Mouse (Mus musculus): ENCODE results near the gene 1110059E24Rik. TPM values are rescaled to one million over a fixed set of nuclear protein-coding genes. Genes with fewer than 3 reads are reported as not detected.
"Not testable (repeated sequence)": the region's sequence is repeated elsewhere in the genome, so short reads cannot be mapped to it uniquely, and the experiment has no call there.

Gene 1110059E24Rik
- polyA plus RNA-seq, 1 experiment = 12.0 TPM

DNA sequence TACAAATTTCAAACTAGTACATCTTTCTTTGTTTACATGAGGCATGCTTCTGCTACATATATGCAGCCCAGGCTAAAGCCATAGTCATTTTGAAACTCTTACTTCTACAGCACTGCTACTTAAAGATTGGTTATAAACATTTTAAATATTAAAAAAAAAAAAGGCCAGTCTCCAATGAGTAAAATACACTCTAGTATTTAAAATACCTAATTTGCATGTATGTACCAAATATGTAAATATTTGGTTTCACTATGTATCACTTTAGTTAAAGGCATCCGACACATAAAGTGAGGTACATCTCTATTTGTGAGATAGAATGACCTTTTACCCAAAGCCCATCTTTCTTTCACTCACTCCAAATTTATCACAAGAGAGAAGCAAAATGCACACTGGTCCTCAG lies 23.7 kb downstream of the 1110059E24Rik start:
- TF ChIP-seq SRF (IDR thresholded peaks at IDR 0.05; ENCODE audit: control insufficient read depth, insufficient read length, low read depth) = no peak
- TF ChIP-seq REST (IDR thresholded peaks at IDR 0.05; ENCODE audit: insufficient read depth, insufficient read length) = no peak
- no peak for TF ChIP-seq POLR2A (IDR thresholded peaks at IDR 0.05; ENCODE audit: insufficient read length, low read depth)
- no peaks in the 10 kb centered on the region for H3K27me3 ChIP-seq (ENCODE audit: control insufficient read depth, insufficient read depth, insufficient read length)
- no peak overlapping the region for H3K4me2 ChIP-seq (ENCODE audit: low read depth)
- H3K79me2 ChIP-seq (ENCODE audit: control insufficient read depth, insufficient read depth) = peaks cover 11% of the 10 kb centered on the region
- no peak overlapping the region for H3ac ChIP-seq (ENCODE audit: control insufficient read depth, insufficient read length)
- H3K36me3 ChIP-seq (ENCODE audit: control insufficient read depth, insufficient read depth) = no peaks in the 10 kb centered on the region
- H3K4me3 ChIP-seq = no peak overlapping the region

DNA sequence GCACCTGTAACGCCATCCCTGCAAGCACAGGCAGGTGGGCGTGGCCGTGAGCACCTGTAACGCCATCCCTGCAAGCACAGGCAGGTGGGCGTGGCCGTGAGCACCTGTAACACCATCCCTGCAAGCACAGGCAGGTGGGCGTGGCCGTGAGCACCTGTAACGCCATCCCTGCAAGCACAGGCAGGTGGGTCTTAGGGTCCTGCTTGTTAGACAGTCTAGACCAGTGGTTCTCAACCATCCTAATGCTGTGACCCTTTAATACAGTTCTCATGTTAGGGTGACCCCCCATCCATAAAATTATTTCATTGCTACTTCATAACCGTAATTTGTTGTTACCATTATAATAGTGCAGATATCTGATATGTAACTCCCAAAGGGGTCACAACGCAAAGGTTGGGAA lies 24.3 kb downstream of the 1110059E24Rik start:
- H3K4me3 ChIP-seq; H3K4me2 ChIP-seq (ENCODE audit: low read depth); H3K36me3 ChIP-seq (ENCODE audit: control insufficient read depth, insufficient read depth); H3K27me3 ChIP-seq (ENCODE audit: control insufficient read depth, insufficient read depth, insufficient read length); H3ac ChIP-seq (ENCODE audit: control insufficient read depth, insufficient read length): not testable (repeated sequence)
- H3K79me2 ChIP-seq (ENCODE audit: control insufficient read depth, insufficient read depth) = peaks cover 11% of the 10 kb centered on the region

GRCm38 (mm10) chr19:21626271-21626988 lies 26.3 kb downstream of the 1110059E24Rik start:
- no peak overlapping the region for H3K4me3 ChIP-seq
- TF ChIP-seq MAX (IDR thresholded peaks at IDR 0.05; ENCODE audit: low read depth) (no peak), MYOG (IDR thresholded peaks at IDR 0.05; ENCODE audit: control insufficient read depth in 1 of 3, insufficient read depth in 1 of 3, insufficient read length in 2 of 3, low read depth in 2 of 3) (no peak), REST (IDR thresholded peaks at IDR 0.05; ENCODE audit: insufficient read depth, insufficient read length) (no peak), TCF12 (IDR thresholded peaks at IDR 0.05; ENCODE audit: insufficient read depth, poor library complexity, severe bottlenecking) (no peak), E2F4 (IDR thresholded peaks at IDR 0.05; ENCODE audit: insufficient read depth) (no peak), USF1 (IDR thresholded peaks at IDR 0.05; ENCODE audit: low read depth) (no peak), MYOD1 (IDR thresholded peaks at IDR 0.05; ENCODE audit: control insufficient read depth in 1 of 3, insufficient read length in 2 of 3, low read depth in 2 of 3) (no peak), TCF3 (IDR thresholded peaks at IDR 0.05; ENCODE audit: insufficient read length, low read depth) (no peak), POLR2AphosphoS2 (IDR thresholded peaks at IDR 0.05; ENCODE audit: insufficient read length, low read depth) (no peak), CEBPB (IDR thresholded peaks at IDR 0.05; ENCODE audit: insufficient read depth, poor library complexity, severe bottlenecking) (no peak), SRF (IDR thresholded peaks at IDR 0.05; ENCODE audit: control insufficient read depth, insufficient read length, low read depth) (no peak), POLR2A (IDR thresholded peaks at IDR 0.05; ENCODE audit: insufficient read length, low read depth) (no peak)
- peaks cover 9% of the 10 kb centered on the region for H3K79me2 ChIP-seq (ENCODE audit: control insufficient read depth, insufficient read depth)
- H3ac ChIP-seq (ENCODE audit: control insufficient read depth, insufficient read length) = no peak overlapping the region
- no peak overlapping the region for H3K4me2 ChIP-seq (ENCODE audit: low read depth)
- H3K27me3 ChIP-seq (ENCODE audit: control insufficient read depth, insufficient read depth, insufficient read length) = no peaks in the 10 kb centered on the region
- no peaks in the 10 kb centered on the region for H3K36me3 ChIP-seq (ENCODE audit: control insufficient read depth, insufficient read depth)

GRCm38 (mm10) chr19:21624148-21624535 lies 28.6 kb downstream of the 1110059E24Rik start:
- Histone ChIP-seq H3K4me3 (no peak overlapping the region), H3K27me3 (ENCODE audit: control insufficient read depth, insufficient read depth, insufficient read length) (no peaks in the 10 kb centered on the region), H3K4me2 (ENCODE audit: low read depth) (no peak overlapping the region), H3K79me2 (ENCODE audit: control insufficient read depth, insufficient read depth) (peaks cover 4% of the 10 kb centered on the region), H3ac (ENCODE audit: control insufficient read depth, insufficient read length) (no peak overlapping the region), H3K36me3 (ENCODE audit: control insufficient read depth, insufficient read depth) (no peaks in the 10 kb centered on the region)
- no peak for TF ChIP-seq MYOD1 (IDR thresholded peaks at IDR 0.05; ENCODE audit: control insufficient read depth in 1 of 3, insufficient read length in 2 of 3, low read depth in 2 of 3)
- TF ChIP-seq CEBPB (IDR thresholded peaks at IDR 0.05; ENCODE audit: insufficient read depth, poor library complexity, severe bottlenecking) = no peak
- no peak for TF ChIP-seq POLR2A (IDR thresholded peaks at IDR 0.05; ENCODE audit: insufficient read length, low read depth)
- TF ChIP-seq E2F4 (IDR thresholded peaks at IDR 0.05; ENCODE audit: insufficient read depth) = no peak
- no peak for TF ChIP-seq SRF (IDR thresholded peaks at IDR 0.05; ENCODE audit: control insufficient read depth, insufficient read length, low read depth)

- no peak for TF ChIP-seq USF1 (IDR thresholded peaks at IDR 0.05; ENCODE audit: low read depth)
- TF ChIP-seq POLR2A (IDR thresholded peaks at IDR 0.05; ENCODE audit: insufficient read length, low read depth) = no peak
- no peak for TF ChIP-seq MAX (IDR thresholded peaks at IDR 0.05; ENCODE audit: low read depth)
- no peak for TF ChIP-seq MYOG (IDR thresholded peaks at IDR 0.05; ENCODE audit: control insufficient read depth in 1 of 3, insufficient read depth in 1 of 3, insufficient read length in 2 of 3, low read depth in 2 of 3)
- TF ChIP-seq SRF (IDR thresholded peaks at IDR 0.05; ENCODE audit: control insufficient read depth, insufficient read length, low read depth) = no peak
- TF ChIP-seq REST (IDR thresholded peaks at IDR 0.05; ENCODE audit: insufficient read depth, insufficient read length) = no peak
- no peak for TF ChIP-seq CEBPB (IDR thresholded peaks at IDR 0.05; ENCODE audit: insufficient read depth, poor library complexity, severe bottlenecking)
- TF ChIP-seq MYOD1 (IDR thresholded peaks at IDR 0.05; ENCODE audit: control insufficient read depth in 1 of 3, insufficient read length in 2 of 3, low read depth in 2 of 3) = no peak
- TF ChIP-seq TCF3 (IDR thresholded peaks at IDR 0.05; ENCODE audit: insufficient read length, low read depth) = no peak
- H3K36me3 ChIP-seq (ENCODE audit: control insufficient read depth, insufficient read depth) = no peaks in the 10 kb centered on the region
- no peaks in the 10 kb centered on the region for H3K79me2 ChIP-seq (ENCODE audit: control insufficient read depth, insufficient read depth)
- no peak overlapping the region for H3ac ChIP-seq (ENCODE audit: control insufficient read depth, insufficient read length)
- no peak overlapping the region for H3K4me2 ChIP-seq (ENCODE audit: low read depth)
- no peak overlapping the region for H3K4me3 ChIP-seq
- H3K27me3 ChIP-seq (ENCODE audit: control insufficient read depth, insufficient read depth, insufficient read length) = no peaks in the 10 kb centered on the region
Observed at GRCm38 (mm10) chr19:21623410-21624147, 29.2 kb downstream of the 1110059E24Rik start.

Data from myocyte (in vitro differentiated cells).